Mouse (Mus musculus) thymus, adult 2 months (tissue): ENCODE measurements around the gene Incenp. TPM values are rescaled to one million over a fixed set of nuclear protein-coding genes. Genes with fewer than 3 reads are reported as not detected.
"Not testable (repeated sequence)": the region's sequence is repeated elsewhere in the genome, so short reads cannot be mapped to it uniquely, and the experiment has no call there.

Source experiments
- DNase-seq: peaks from one replicate; pipeline ENCODE4 v3.0.0; 2021
- H3K27ac ChIP-seq: fragments of 200-500 bp; 2 replicates; pipeline ENCODE4 v1.5.1; 2012; ENCODE audit warnings: low read length, control low read depth; ENCODE audit not compliant: control insufficient read depth, insufficient read depth
- H3K27me3 ChIP-seq: fragments of 200-500 bp; 2 replicates; pipeline ENCODE4 v1.6.1; 2012; ENCODE audit warnings: mild to moderate bottlenecking, low read length, moderate library complexity, mixed read lengths; ENCODE audit not compliant: control insufficient read depth, insufficient read depth
- H3K36me3 ChIP-seq: fragments of 200-500 bp; 2 replicates; pipeline ENCODE4 v1.6.1; 2012; ENCODE audit warnings: mild to moderate bottlenecking, low read length, moderate library complexity; ENCODE audit not compliant: control insufficient read depth, insufficient read depth
- H3K4me1 ChIP-seq: fragments of 200-500 bp; replicated peaks from 2 replicates; pipeline ENCODE4 v1.6.1; 2012; ENCODE audit warnings: low read length; ENCODE audit not compliant: control insufficient read depth, insufficient read depth
- H3K4me3 ChIP-seq: fragments of 200-500 bp; 2 replicates; pipeline ENCODE4 v1.5.1; 2012; ENCODE audit warnings: mild to moderate bottlenecking, low read length, control low read depth, moderate library complexity; ENCODE audit not compliant: control insufficient read depth, insufficient read depth
- CTCF ChIP-seq: fragments of 200-500 bp; IDR thresholded peaks from 2 replicates; pipeline ENCODE4 v1.5.1; 2012; ENCODE audit warnings: mild to moderate bottlenecking, control low read depth, low read length, moderate library complexity, borderline replicate concordance; ENCODE audit not compliant: control insufficient read depth, poor library complexity, insufficient read depth; ENCODE audit errors: extremely low read depth
- POLR2A ChIP-seq: fragments of 200-500 bp; IDR thresholded peaks from 2 replicates; pipeline ENCODE4 v1.6.1; 2012; ENCODE audit warnings: mild to moderate bottlenecking, low read length, control low read depth, moderate library complexity; ENCODE audit not compliant: control insufficient read depth, poor library complexity, insufficient read depth; ENCODE audit errors: extremely low read depth
- WGBS: fragments of 180-500 bp; shearing (Covaris S2); methylation state at CpG from one replicate; pipeline ENCODE4 v1.1.7; 2018; 5-methylcytosine and 5-hydroxymethylcytosine counted together
- polyA plus RNA-seq: library from polyadenylated mRNA; depleted of rRNA; stranded (reverse); fragments of >200 nt; gene quantifications from 2 replicates; pipeline ENCODE4 v1.2.3, GENCODE M21; 2012

Gene Incenp
- polyA plus RNA-seq, 1 experiment, result 88.0 TPM

GRCm38 (mm10) chr19:9938824-9939303, 39.5 kb upstream of the Incenp start:
- H3K27me3 ChIP-seq, result no peaks in the 10 kb centered on the region
- H3K27ac ChIP-seq, result peak overlapping the region; percentile 72
- peaks cover 42% of the 10 kb centered on the region for H3K4me1 ChIP-seq
- no peak for TF ChIP-seq CTCF
- TF ChIP-seq POLR2A, result no peak
- 3% methylated on average over 13 of the region's 13 CpGs for WGBS
- H3K4me3 ChIP-seq, result peak overlapping the region; percentile 28
- H3K36me3 ChIP-seq, result no peaks in the 10 kb centered on the region
- peak; percentile 45 for DNase-seq

- 3% methylated on average over 6 of the region's 6 CpGs for WGBS
- Histone ChIP-seq H3K4me3 (peak overlapping the region; percentile 28), H3K27ac (peak overlapping the region; percentile 72), H3K27me3 (no peaks in the 10 kb centered on the region), H3K36me3 (no peaks in the 10 kb centered on the region), H3K4me1 (peaks cover 40% of the 10 kb centered on the region)
- DNase-seq, result peak; percentile 33
- no peak for TF ChIP-seq POLR2A
- TF ChIP-seq CTCF, result no peak
Observed at GRCm38 (mm10) chr19:9938156-9938823, 38.9 kb upstream of the Incenp start.

- H3K27me3 ChIP-seq, result no peaks in the 10 kb centered on the region
- no peak for DNase-seq
- TF ChIP-seq POLR2A, result no peak
- TF ChIP-seq CTCF, result no peak
- no peak overlapping the region; the same call in 1 of the 2 replicates for H3K27ac ChIP-seq
- no peaks in the 10 kb centered on the region for H3K36me3 ChIP-seq
- no peak overlapping the region for H3K4me3 ChIP-seq
- peaks cover 32% of the 10 kb centered on the region for H3K4me1 ChIP-seq
- 80% methylated on average over 5 of the region's 5 CpGs for WGBS
Observed at GRCm38 (mm10) chr19:9937428-9937827, 38.1 kb upstream of the Incenp start.

DNA sequence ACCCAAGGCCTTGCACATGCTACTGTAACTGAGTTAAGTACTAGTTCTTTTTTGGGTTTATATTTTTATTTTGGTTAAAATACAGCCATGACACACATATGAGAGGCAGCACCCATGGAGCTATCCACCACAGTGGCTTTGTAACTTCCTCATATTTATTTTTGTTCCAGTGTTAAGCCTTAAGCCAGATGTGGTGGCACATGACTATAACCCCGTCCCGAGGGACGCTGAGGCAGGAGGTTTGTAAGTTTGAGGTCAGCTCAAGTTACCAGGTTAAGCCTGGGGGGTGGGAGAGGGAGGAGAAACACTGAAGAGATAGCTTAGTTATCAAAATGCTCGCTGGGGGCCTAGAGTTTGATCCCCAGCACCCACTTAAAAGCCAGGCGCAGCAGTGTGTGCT, 37.2 kb upstream of the Incenp start:
- Histone ChIP-seq H3K27me3 (no peaks in the 10 kb centered on the region), H3K36me3 (no peaks in the 10 kb centered on the region), H3K4me3 (no peak overlapping the region), H3K27ac (no peak overlapping the region), H3K4me1 (peaks cover 28% of the 10 kb centered on the region)
- no peak for TF ChIP-seq CTCF
- 46% methylated on average over 5 of the region's 5 CpGs for WGBS
- no peak for DNase-seq

- Histone ChIP-seq H3K27ac (no peak overlapping the region), H3K27me3 (no peaks in the 10 kb centered on the region), H3K4me3 (no peak overlapping the region), H3K36me3 (no peaks in the 10 kb centered on the region), H3K4me1 (peaks cover 26% of the 10 kb centered on the region)
- WGBS, result 92% methylated on average over 2 of the region's 2 CpGs
- TF ChIP-seq CTCF (no peak), POLR2A (no peak)
- no peak for DNase-seq
Observed at GRCm38 (mm10) chr19:9933908-9934307, 34.6 kb upstream of the Incenp start.

GRCm38 (mm10) chr19:9931167-9931607, 31.8 kb upstream of the Incenp start:
- H3K4me1 ChIP-seq, H3K27ac ChIP-seq, H3K36me3 ChIP-seq, H3K4me3 ChIP-seq, H3K27me3 ChIP-seq, DNase-seq: not testable (repeated sequence)
- WGBS, result 43% methylated on average over 2 of the region's 2 CpGs

DNA sequence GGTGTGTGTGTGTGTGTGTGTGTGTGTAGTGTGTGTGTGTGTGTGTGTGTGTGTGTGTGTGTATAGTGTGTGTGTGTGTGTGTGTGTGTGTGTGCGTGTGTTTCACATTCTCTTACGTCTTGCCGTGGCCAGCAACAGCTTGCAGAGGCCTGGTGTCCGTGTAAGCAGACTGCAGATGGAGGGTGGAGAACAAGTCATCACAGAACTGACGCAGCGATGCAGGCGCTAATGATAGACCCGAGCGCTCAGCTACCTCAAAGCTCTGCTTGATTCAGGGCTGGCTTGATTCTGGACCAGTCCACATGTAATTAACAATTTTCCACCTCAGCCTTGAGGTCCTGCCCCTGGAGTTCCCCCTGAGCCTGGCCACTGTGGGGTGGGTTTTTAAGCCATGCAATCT, 28.7 kb upstream of the Incenp start:
- TF ChIP-seq CTCF (no peak), POLR2A (no peak)
- Histone ChIP-seq H3K27ac (no peak overlapping the region), H3K4me1 (peaks cover 8% of the 10 kb centered on the region), H3K36me3 (no peaks in the 10 kb centered on the region), H3K4me3 (no peak overlapping the region), H3K27me3 (no peaks in the 10 kb centered on the region)
- DNase-seq, result no peak
- 94% methylated on average over 6 of the region's 9 CpGs for WGBS
